Mouse (Mus musculus): ENCODE results near the gene Lcn8. TPM values are rescaled to one million over a fixed set of nuclear protein-coding genes. Genes with fewer than 3 reads are reported as not detected.
A peak's percentile ranks its signal among the peaks of the same experiment; 100 is the strongest.

The Lcn8 gene
- polyA plus RNA-seq, 1 experiment from 2014 or later, result not detected

DNA sequence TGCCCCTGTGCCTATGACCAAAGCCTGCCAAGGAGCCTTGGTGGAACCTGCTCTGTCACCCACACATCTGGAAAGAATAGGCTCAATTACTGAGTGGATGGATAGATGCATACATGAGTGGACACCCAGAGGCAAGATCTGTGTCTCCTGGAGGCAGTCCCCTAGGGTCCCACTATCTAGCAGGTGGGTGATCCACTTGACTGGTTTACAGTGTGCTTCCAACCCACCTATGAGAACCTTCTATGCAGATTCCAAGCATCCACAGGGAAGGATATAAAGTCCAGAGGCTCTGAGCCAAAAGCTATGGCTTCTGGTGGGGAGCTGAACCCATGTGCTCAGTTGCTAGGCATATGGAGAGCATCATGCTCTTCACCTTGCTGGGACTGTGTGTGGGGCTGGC, 4.7 kb downstream of the Lcn8 start, which contains the start of gene Lcn5:
Lcn5 (plus strand) TSS at position 301 of the 400 bp plus-strand sequence.
- H3K9ac ChIP-seq (ENCODE audit: low read length), result no peak within 1 kb of the TSS
- H3K4me2 ChIP-seq (ENCODE audit: low read depth), result no peak within 1 kb of the TSS
- H3K27ac ChIP-seq (ENCODE audit: low read depth, low read length), result no peak within 1 kb of the TSS
- no peak for ATAC-seq (ENCODE audit: insufficient read depth, low FRiP score, low TSS enrichment)
- no peak within 1 kb of the TSS for H3K4me3 ChIP-seq (ENCODE audit: low read depth, low read length)
- no peaks in the 10 kb centered on the region for H3K36me3 ChIP-seq (ENCODE audit: control insufficient read depth, insufficient read depth, low read length)
- H3K27me3 ChIP-seq (ENCODE audit: control insufficient read depth, insufficient read depth, low read length), result no peaks in the 10 kb centered on the region
- DNase-seq (ENCODE audit: low spot score), result no peak
- no peaks in the 10 kb centered on the region for H3K9me3 ChIP-seq (ENCODE audit: control insufficient read depth, low read length)
- H3K4me1 ChIP-seq (ENCODE audit: control insufficient read depth, insufficient read depth, low read length), result no peaks in the 10 kb centered on the region

DNA sequence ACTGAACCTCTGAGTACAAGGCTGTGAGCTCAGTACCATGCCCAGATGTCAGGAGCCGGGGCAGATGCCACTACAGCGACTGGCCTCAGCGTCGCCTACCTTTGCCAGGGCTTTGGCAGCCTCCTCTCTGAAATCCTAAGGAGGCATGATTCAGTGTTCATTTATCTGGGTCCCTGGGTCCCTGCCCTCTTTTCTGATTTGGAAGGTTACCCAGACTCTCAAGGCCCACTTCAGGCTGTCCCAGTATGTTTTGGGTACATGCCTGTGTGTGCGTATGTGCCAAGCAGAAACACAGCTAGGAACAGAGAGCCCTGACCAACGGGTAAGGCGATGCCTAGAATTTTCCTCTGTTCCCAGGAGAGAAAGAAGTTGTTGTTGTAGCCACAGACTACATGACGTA, 7.4 kb downstream of the Lcn8 start:
- WGBS, result 86% methylated on average over 8 of the region's 8 CpGs
- no peaks in the 10 kb centered on the region for H3K9me3 ChIP-seq (ENCODE audit: control insufficient read depth, low read length)
- no peaks in the 10 kb centered on the region for H3K4me1 ChIP-seq (ENCODE audit: control insufficient read depth, insufficient read depth, low read length)
- no peak overlapping the region for H3K27ac ChIP-seq (ENCODE audit: low read depth, low read length)
- H3K9ac ChIP-seq (ENCODE audit: low read length), result no peak overlapping the region
- ATAC-seq (ENCODE audit: insufficient read depth, low FRiP score, low TSS enrichment), result no peak
- no peaks in the 10 kb centered on the region for H3K36me3 ChIP-seq (ENCODE audit: control insufficient read depth, insufficient read depth, low read length)
- H3K27me3 ChIP-seq (ENCODE audit: control insufficient read depth, insufficient read depth, low read length), result no peaks in the 10 kb centered on the region
- H3K4me2 ChIP-seq (ENCODE audit: low read depth), result no peak overlapping the region
- H3K4me3 ChIP-seq (ENCODE audit: low read depth, low read length), result no peak overlapping the region
- DNase-seq (ENCODE audit: low spot score), result no peak

DNA sequence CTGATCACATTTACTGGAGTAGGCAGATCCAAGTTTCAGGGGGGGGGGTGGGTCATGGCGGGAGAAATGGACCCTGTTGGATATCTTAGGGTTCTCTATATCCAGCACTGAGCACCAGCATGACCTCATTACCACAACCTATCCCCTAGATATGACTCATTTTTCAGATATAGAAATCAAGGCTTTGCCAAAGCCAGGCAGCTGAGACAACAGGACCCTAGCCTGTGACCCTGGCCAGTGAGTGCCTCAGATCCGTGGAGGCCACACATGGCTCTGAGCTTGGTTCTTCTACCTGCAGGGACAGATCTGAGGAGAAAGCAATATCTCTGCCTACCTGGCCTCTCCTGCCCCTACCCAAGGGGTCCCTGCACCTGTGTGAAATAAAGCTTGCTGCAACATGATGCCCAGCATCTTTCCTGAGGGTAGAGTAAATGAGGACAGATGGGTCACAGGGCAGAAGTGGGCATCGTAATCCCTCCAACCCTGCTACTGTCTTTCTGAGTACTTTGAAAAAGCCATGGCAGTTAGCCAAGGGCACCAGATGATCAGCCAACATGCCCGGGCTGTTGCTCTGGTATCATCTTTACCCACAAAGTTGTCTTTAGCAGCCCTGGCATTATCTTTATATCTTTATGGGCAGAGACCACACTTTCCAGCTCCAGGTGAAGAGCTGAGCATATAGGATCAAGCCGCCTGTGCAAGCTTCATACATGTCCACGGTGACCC, 8.5 kb downstream of the Lcn8 start:
- Histone ChIP-seq H3K4me2 (ENCODE audit: low read depth) (no peak overlapping the region), H3K27ac (ENCODE audit: low read depth, low read length) (no peak overlapping the region), H3K4me3 (ENCODE audit: low read depth, low read length) (no peak overlapping the region), H3K27me3 (ENCODE audit: control insufficient read depth, insufficient read depth, low read length) (no peaks in the 10 kb centered on the region), H3K4me1 (ENCODE audit: control insufficient read depth, insufficient read depth, low read length) (no peaks in the 10 kb centered on the region), H3K9me3 (ENCODE audit: control insufficient read depth, low read length) (no peaks in the 10 kb centered on the region), H3K36me3 (ENCODE audit: control insufficient read depth, insufficient read depth, low read length) (no peaks in the 10 kb centered on the region), H3K9ac (ENCODE audit: low read length) (no peak overlapping the region)
- WGBS, result 84% methylated on average over 6 of the region's 6 CpGs
- no peak for ATAC-seq (ENCODE audit: insufficient read depth, low FRiP score, low TSS enrichment)
- DNase-seq (ENCODE audit: low spot score), result no peak

DNA sequence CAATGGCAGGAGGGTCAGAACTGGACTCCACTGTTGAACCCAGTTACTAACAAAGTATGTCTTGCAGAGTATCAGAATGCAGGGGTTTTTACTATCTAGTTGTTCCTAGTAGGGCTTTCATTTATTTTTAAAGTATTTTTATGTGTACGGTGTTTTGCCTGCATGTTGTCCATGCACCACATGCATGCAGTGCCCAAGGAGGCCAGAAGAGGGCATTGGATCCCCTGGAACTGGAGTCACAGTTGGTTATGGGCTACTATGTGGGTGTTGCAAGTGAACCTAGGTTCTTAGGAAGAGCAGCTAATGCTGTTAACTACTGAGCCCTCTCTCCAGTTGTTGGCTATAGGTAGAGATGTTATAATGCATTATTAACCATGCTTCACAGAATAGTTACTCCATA, 10.6 kb downstream of the Lcn8 start:
- Histone ChIP-seq H3K27me3 (ENCODE audit: control insufficient read depth, insufficient read depth, low read length) (no peaks in the 10 kb centered on the region), H3K9me3 (ENCODE audit: control insufficient read depth, low read length) (no peaks in the 10 kb centered on the region), H3K36me3 (ENCODE audit: control insufficient read depth, insufficient read depth, low read length) (no peaks in the 10 kb centered on the region), H3K9ac (ENCODE audit: low read length) (no peak overlapping the region), H3K4me1 (ENCODE audit: control insufficient read depth, insufficient read depth, low read length) (no peaks in the 10 kb centered on the region), H3K27ac (ENCODE audit: low read depth, low read length) (no peak overlapping the region), H3K4me3 (ENCODE audit: low read depth, low read length) (no peak overlapping the region), H3K4me2 (ENCODE audit: low read depth) (no peak overlapping the region)
- WGBS, result 77% methylated on average over 1 of the region's 1 CpGs
- ATAC-seq (ENCODE audit: insufficient read depth, low FRiP score, low TSS enrichment) (no peak), DNase-seq (ENCODE audit: low spot score) (peak; percentile 32)

DNA sequence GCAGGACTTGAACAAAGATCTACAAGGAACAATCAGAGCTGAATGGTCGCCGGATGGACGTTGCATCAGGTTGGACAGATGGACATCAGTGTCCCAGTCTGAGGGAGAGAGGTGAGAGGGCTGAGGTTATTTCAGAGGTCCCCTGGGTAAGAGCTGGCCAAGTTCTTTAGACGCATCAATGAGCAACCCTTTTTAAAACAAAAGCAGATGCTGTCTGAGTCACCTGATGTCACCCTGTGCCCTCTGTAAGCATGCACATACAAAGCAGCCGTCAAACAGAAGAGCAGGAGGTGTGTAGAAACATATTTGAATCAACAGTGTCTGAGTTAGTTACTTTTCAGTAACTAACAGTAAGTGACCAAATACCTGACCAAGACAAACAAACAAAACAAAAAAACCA, 11.2 kb downstream of the Lcn8 start:
- ATAC-seq (ENCODE audit: insufficient read depth, low FRiP score, low TSS enrichment), result no peak
- H3K4me3 ChIP-seq (ENCODE audit: low read depth, low read length), result no peak overlapping the region
- no peak overlapping the region for H3K9ac ChIP-seq (ENCODE audit: low read length)
- no peaks in the 10 kb centered on the region for H3K4me1 ChIP-seq (ENCODE audit: control insufficient read depth, insufficient read depth, low read length)
- H3K4me2 ChIP-seq (ENCODE audit: low read depth), result no peak overlapping the region
- no peaks in the 10 kb centered on the region for H3K27me3 ChIP-seq (ENCODE audit: control insufficient read depth, insufficient read depth, low read length)
- DNase-seq (ENCODE audit: low spot score), result no peak
- no peaks in the 10 kb centered on the region for H3K9me3 ChIP-seq (ENCODE audit: control insufficient read depth, low read length)
- 78% methylated on average over 5 of the region's 5 CpGs for WGBS
- H3K27ac ChIP-seq (ENCODE audit: low read depth, low read length), result no peak overlapping the region
- no peaks in the 10 kb centered on the region for H3K36me3 ChIP-seq (ENCODE audit: control insufficient read depth, insufficient read depth, low read length)

- no peak for DNase-seq (ENCODE audit: low spot score)
- WGBS, result 58% methylated on average over 1 of the region's 1 CpGs
- Histone ChIP-seq H3K27me3 (ENCODE audit: control insufficient read depth, insufficient read depth, low read length) (no peaks in the 10 kb centered on the region), H3K36me3 (ENCODE audit: control insufficient read depth, insufficient read depth, low read length) (no peaks in the 10 kb centered on the region), H3K4me3 (ENCODE audit: low read depth, low read length) (no peak overlapping the region), H3K27ac (ENCODE audit: low read depth, low read length) (no peak overlapping the region), H3K4me2 (ENCODE audit: low read depth) (no peak overlapping the region), H3K4me1 (ENCODE audit: control insufficient read depth, insufficient read depth, low read length) (no peaks in the 10 kb centered on the region), H3K9ac (ENCODE audit: low read length) (no peak overlapping the region), H3K9me3 (ENCODE audit: control insufficient read depth, low read length) (no peaks in the 10 kb centered on the region)
- no peak for ATAC-seq (ENCODE audit: insufficient read depth, low FRiP score, low TSS enrichment)
These were observed 13.6 kb downstream of the Lcn8 start for GRCm38 (mm10) chr2:25666516-25666915.

GRCm38 (mm10) chr2:25676486-25676885, 23.6 kb downstream of the Lcn8 start, which contains the start of gene Lcn6:
Gene Lcn6 (plus strand): TSS chr2:25676786.
- Histone ChIP-seq H3K9me3 (ENCODE audit: control insufficient read depth, low read length) (no peaks in the 10 kb centered on the region), H3K27ac (ENCODE audit: low read depth, low read length) (no peak within 1 kb of the TSS), H3K36me3 (ENCODE audit: control insufficient read depth, insufficient read depth, low read length) (no peaks in the 10 kb centered on the region), H3K27me3 (ENCODE audit: control insufficient read depth, insufficient read depth, low read length) (no peaks in the 10 kb centered on the region), H3K4me3 (ENCODE audit: low read depth, low read length) (no peak within 1 kb of the TSS), H3K9ac (ENCODE audit: low read length) (no peak within 1 kb of the TSS), H3K4me1 (ENCODE audit: control insufficient read depth, insufficient read depth, low read length) (no peaks in the 10 kb centered on the region), H3K4me2 (ENCODE audit: low read depth) (no peak within 1 kb of the TSS)
- 98% methylated on average over 3 of the region's 3 CpGs for WGBS
- DNase-seq (ENCODE audit: low spot score) (no peak), ATAC-seq (ENCODE audit: insufficient read depth, low FRiP score, low TSS enrichment) (no peak)

DNA sequence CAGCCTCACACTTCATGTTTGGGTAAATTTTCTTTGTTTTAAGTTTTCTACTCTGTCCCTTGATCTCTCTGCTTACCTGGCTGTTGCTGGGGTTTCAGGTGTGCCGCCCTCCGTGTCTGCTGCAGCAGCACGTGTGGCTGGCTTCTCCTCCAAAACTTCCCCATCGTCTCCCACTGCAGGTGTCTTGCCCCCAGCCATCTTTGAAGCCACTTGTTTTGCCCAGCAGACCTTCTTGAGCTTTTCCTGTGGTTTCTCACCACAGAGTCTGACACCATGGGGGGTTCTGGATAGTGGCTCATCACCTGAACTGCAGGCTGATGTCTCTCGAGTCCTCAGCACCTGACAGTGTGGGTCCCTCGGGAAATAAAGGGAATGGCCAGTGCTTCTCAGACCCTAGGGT, 26.6 kb downstream of the Lcn8 start:
- DNase-seq (ENCODE audit: low spot score), result no peak
- WGBS, result 84% methylated on average over 6 of the region's 6 CpGs
- H3K9ac ChIP-seq (ENCODE audit: low read length), result no peak overlapping the region
- H3K27ac ChIP-seq (ENCODE audit: low read depth, low read length), result no peak overlapping the region
- no peak for ATAC-seq (ENCODE audit: insufficient read depth, low FRiP score, low TSS enrichment)
- no peaks in the 10 kb centered on the region for H3K27me3 ChIP-seq (ENCODE audit: control insufficient read depth, insufficient read depth, low read length)
- no peaks in the 10 kb centered on the region for H3K9me3 ChIP-seq (ENCODE audit: control insufficient read depth, low read length)
- H3K4me1 ChIP-seq (ENCODE audit: control insufficient read depth, insufficient read depth, low read length), result no peaks in the 10 kb centered on the region
- no peak overlapping the region for H3K4me3 ChIP-seq (ENCODE audit: low read depth, low read length)
- no peaks in the 10 kb centered on the region for H3K36me3 ChIP-seq (ENCODE audit: control insufficient read depth, insufficient read depth, low read length)
- no peak overlapping the region for H3K4me2 ChIP-seq (ENCODE audit: low read depth)

GRCm38 (mm10) chr2:25682426-25682825, 29.5 kb downstream of the Lcn8 start, which contains the start of gene Lcn10:
Gene Lcn10 (plus strand): TSS chr2:25682726.
- no peak within 1 kb of the TSS for H3K27ac ChIP-seq (ENCODE audit: low read depth, low read length)
- H3K4me1 ChIP-seq (ENCODE audit: control insufficient read depth, insufficient read depth, low read length), result no peaks in the 10 kb centered on the region
- no peak within 1 kb of the TSS for H3K4me3 ChIP-seq (ENCODE audit: low read depth, low read length)
- no peak for ATAC-seq (ENCODE audit: insufficient read depth, low FRiP score, low TSS enrichment)
- no peak for DNase-seq (ENCODE audit: low spot score)
- H3K36me3 ChIP-seq (ENCODE audit: control insufficient read depth, insufficient read depth, low read length), result no peaks in the 10 kb centered on the region
- 69% methylated on average over 2 of the region's 2 CpGs for WGBS
- no peaks in the 10 kb centered on the region for H3K9me3 ChIP-seq (ENCODE audit: control insufficient read depth, low read length)
- no peaks in the 10 kb centered on the region for H3K27me3 ChIP-seq (ENCODE audit: control insufficient read depth, insufficient read depth, low read length)
- H3K4me2 ChIP-seq (ENCODE audit: low read depth), result no peak within 1 kb of the TSS
- H3K9ac ChIP-seq (ENCODE audit: low read length), result no peak within 1 kb of the TSS
